Mouse (Mus musculus): Measurements from ENCODE around the gene Fto. TPM values are rescaled to one million over a fixed set of nuclear protein-coding genes. Genes with fewer than 3 reads are reported as not detected.

Fto gene
- total and polyA plus RNA-seq, 3 experiments, result 8.4 to 43.2 (median 15.7) TPM

DNA sequence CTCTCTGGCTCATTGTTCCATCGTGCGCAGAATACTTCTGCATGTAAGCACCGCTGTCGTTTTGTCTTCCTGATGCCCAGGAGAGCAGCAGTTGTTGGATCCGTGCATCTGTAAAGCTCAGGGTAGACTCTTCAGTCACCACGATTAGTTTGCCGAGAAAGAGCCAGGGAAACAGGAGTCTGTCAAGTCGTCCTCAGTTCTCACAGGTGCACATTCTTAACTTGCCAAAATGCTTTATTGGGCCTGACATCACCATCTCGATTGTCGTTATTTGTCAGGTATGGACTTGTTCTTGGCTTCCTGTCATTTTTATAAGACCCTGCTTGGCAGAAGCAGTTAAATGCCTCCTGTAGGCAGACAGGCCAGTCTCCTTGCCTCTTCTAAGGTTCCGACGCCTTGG, 96.7 kb downstream of the Fto start:
- H3K36me3 ChIP-seq (replicated peaks in 1 of 2; ENCODE audit: control insufficient read depth in 1 of 2, insufficient read depth in 1 of 2, low read length in 1 of 2), result peaks cover 16 to 69% of the 10 kb centered on the region in 2 experiments

GRCm38 (mm10) chr8:91424491-91425074, 111.3 kb downstream of the Fto start:
- Histone ChIP-seq H3K4me2 (ENCODE audit: insufficient read depth, low read depth, poor library complexity, severe bottlenecking) (no peak overlapping the region), H3K27ac (ENCODE audit: insufficient read depth, low read depth) (no peak overlapping the region), H3K9ac (ENCODE audit: insufficient read depth, low read depth) (no peak overlapping the region), H3K9me3 (replicated peaks; ENCODE audit: low read length) (no peaks in the 10 kb centered on the region), H3K36me3 (replicated peaks in 1 of 2; ENCODE audit: control insufficient read depth in 1 of 2, insufficient read depth in 1 of 2, low read length in 1 of 2) (peaks cover 8 to 36% of the 10 kb centered on the region in 2 experiments), H3K27me3 (replicated peaks) (no peaks in the 10 kb centered on the region), H3K4me3 (replicated peaks in 1 of 3; ENCODE audit: low read depth in 2 of 3, low read length in 2 of 3, poor library complexity in 1 of 3) (no peak overlapping the region), H3K4me1 (ENCODE audit: control insufficient read depth in 1 of 2, insufficient read depth in 2 of 2) (peaks cover 0 to 10% of the 10 kb centered on the region in 2 experiments; a peak in 1 of 4 replicates), H3K79me2 (replicated peaks; ENCODE audit: control insufficient read depth, extremely low read depth, insufficient read depth, poor library complexity, severe bottlenecking) (no peaks in the 10 kb centered on the region)
- DNase-seq (ENCODE audit: extremely low read depth), result no peak
- in situ Hi-C loops (cut with MboI; ENCODE audit: low pct_ligation_motif_present, low pct_unique_long_range_greater_than_20kb, low sequenced_read_pairs) (no loop called here), dilution Hi-C loops (cut with MboI; ENCODE audit: extremely low pct_ligation_motif_present, extremely low pct_unique_long_range_greater_than_20kb, low sequenced_read_pairs) (no loop called here)
- no peak for TF ChIP-seq TCF12 (IDR thresholded peaks at IDR 0.05; ENCODE audit: low read depth, low read length)
- no peak for TF ChIP-seq MYC (IDR thresholded peaks at IDR 0.05; ENCODE audit: low read depth, low read length)
- TF ChIP-seq NRF1 (IDR thresholded peaks at IDR 0.05; ENCODE audit: low read depth, low read length), result no peak
- TF ChIP-seq KAT2A (IDR thresholded peaks at IDR 0.05; ENCODE audit: insufficient replicate concordance, low read length), result no peak
- no peak for TF ChIP-seq RCOR1 (conservative IDR thresholded peaks at IDR 0.05; ENCODE audit: low read depth, low read length)
- TF ChIP-seq ZMIZ1 (IDR thresholded peaks at IDR 0.05; ENCODE audit: low read depth, low read length), result no peak
- no peak for TF ChIP-seq MEF2A (IDR thresholded peaks at IDR 0.05; ENCODE audit: borderline replicate concordance, low read depth, low read length)
- no peak for TF ChIP-seq JUND (conservative IDR thresholded peaks at IDR 0.05; ENCODE audit: low read depth, low read length)
- TF ChIP-seq POLR2A (IDR thresholded peaks at IDR 0.05; ENCODE audit: low read depth, low read length), result no peak

More for the DNA sequence above, 96.7 kb downstream of the Fto start:
- Histone ChIP-seq H3K4me3 (replicated peaks in 1 of 3; ENCODE audit: low read depth in 2 of 3, low read length in 2 of 3, poor library complexity in 1 of 3) (no peak overlapping the region), H3K27ac (ENCODE audit: insufficient read depth, low read depth) (no peak overlapping the region), H3K9ac (ENCODE audit: insufficient read depth, low read depth) (no peak overlapping the region), H3K79me2 (replicated peaks; ENCODE audit: control insufficient read depth, extremely low read depth, insufficient read depth, poor library complexity, severe bottlenecking) (no peaks in the 10 kb centered on the region), H3K27me3 (replicated peaks) (no peaks in the 10 kb centered on the region), H3K4me2 (ENCODE audit: insufficient read depth, low read depth, poor library complexity, severe bottlenecking) (no peak overlapping the region), H3K9me3 (replicated peaks; ENCODE audit: low read length) (no peaks in the 10 kb centered on the region), H3K4me1 (ENCODE audit: control insufficient read depth in 1 of 2, insufficient read depth in 2 of 2) (no peaks in the 10 kb centered on the region)
- TF ChIP-seq CHD1 (IDR thresholded peaks at IDR 0.05; ENCODE audit: low read depth, low read length) (no peak), JUN (IDR thresholded peaks at IDR 0.05; ENCODE audit: insufficient read depth, low read depth, low read length) (no peak), MEF2A (IDR thresholded peaks at IDR 0.05; ENCODE audit: borderline replicate concordance, low read depth, low read length) (no peak), HCFC1 (IDR thresholded peaks at IDR 0.05; ENCODE audit: low read depth, low read length) (no peak), MAFK (IDR thresholded peaks at IDR 0.05; ENCODE audit: insufficient replicate concordance, low read length) (no peak), ZC3H11A (IDR thresholded peaks at IDR 0.05; ENCODE audit: low read depth, low read length) (no peak), SMC3 (IDR thresholded peaks at IDR 0.05; ENCODE audit: low read depth, low read length) (no peak), NELFE (IDR thresholded peaks at IDR 0.05; ENCODE audit: low read depth, low read length) (no peak), GABPA (IDR thresholded peaks at IDR 0.05; ENCODE audit: insufficient replicate concordance, low read depth, low read length) (no peak), ELF1 (IDR thresholded peaks at IDR 0.05; ENCODE audit: low read depth, low read length) (no peak), NRF1 (IDR thresholded peaks at IDR 0.05; ENCODE audit: low read depth, low read length) (no peak), JUND (conservative IDR thresholded peaks at IDR 0.05; ENCODE audit: low read depth, low read length) (no peak), RCOR1 (conservative IDR thresholded peaks at IDR 0.05; ENCODE audit: low read depth, low read length) (no peak), E2F4 (IDR thresholded peaks at IDR 0.05; ENCODE audit: insufficient replicate concordance, low read depth, low read length) (no peak), RAD21 (IDR thresholded peaks at IDR 0.05; ENCODE audit: low read depth, low read length) (no peak)
- in situ Hi-C loops (cut with MboI; ENCODE audit: low pct_ligation_motif_present, low pct_unique_long_range_greater_than_20kb, low sequenced_read_pairs), result no loop called here
- dilution Hi-C loops (cut with MboI; ENCODE audit: extremely low pct_ligation_motif_present, extremely low pct_unique_long_range_greater_than_20kb, low sequenced_read_pairs), result no loop called here
- DNase-seq (ENCODE audit: extremely low read depth), result no peak

Data from CH12.LX (cell line).